Mouse (Mus musculus): ENCODE data around the gene Gja3.
"Not testable (repeated sequence)": the region's sequence is repeated elsewhere in the genome, so short reads cannot be mapped to it uniquely, and the experiment has no call there.

DNA sequence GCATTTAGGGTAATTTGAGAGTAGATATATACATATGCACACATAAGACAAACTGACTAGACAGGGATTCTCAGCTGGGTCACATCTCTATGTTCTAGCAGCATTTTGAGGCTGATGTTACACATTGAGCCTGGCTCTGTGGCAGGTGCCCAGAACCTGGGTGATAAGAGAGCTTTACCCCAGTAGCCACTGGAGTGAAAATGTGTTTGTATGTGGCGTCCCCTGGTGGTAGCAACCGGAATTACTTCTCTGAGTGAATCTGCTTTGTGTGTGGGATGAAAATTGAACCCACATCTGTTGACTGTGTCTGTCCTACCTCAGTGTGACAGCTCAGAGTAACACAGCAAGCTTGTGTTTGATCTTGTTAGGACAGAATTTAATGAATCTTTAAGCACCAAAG lies 12.0 kb upstream of the Gja3 start:
- TF ChIP-seq CTCF (IDR thresholded peaks at IDR 0.05; ENCODE audit: low read depth, low read length) = peak; percentile 31
- TF ChIP-seq POLR2A (IDR thresholded peaks at IDR 0.05; ENCODE audit: insufficient read depth, low read length); EP300 (IDR thresholded peaks at IDR 0.05; ENCODE audit: insufficient read depth, low read depth, low read length): not testable (repeated sequence)

Data from ES-Bruce4 (cell line).